Mouse (Mus musculus) neutrophil, adult 83 days (primary cell): ENCODE results near the gene Map4k5. TPM values are rescaled to one million over a fixed set of nuclear protein-coding genes. Genes with fewer than 3 reads are reported as not detected.

ENCODE experiments used
- total RNA-seq, 2 experiments: library from RNA; stranded (reverse); gene quantifications; one replicate each; pipeline ENCODE4 v1.2.4; 2023

Gene Map4k5
- 10 to 100 TPM; 11.7 to 13.5 TPM for total RNA-seq

GRCm38 (mm10) chr12:69892371-69893251 lies at the start of gene Map4k5, which contains the start of gene Atl1:
Map4k5 (minus strand) TSS chr12:69893200.
Atl1 (plus strand) TSS chr12:69892614.

GRCm38 (mm10) chr12:69790530-69791505 lies 102.2 kb downstream of the Map4k5 start, which contains the start of gene Cdkl1:
Cdkl1 (minus strand) TSS chr12:69791267.

Other genes starting within 250 kb of the Map4k5 start
- gene Sos2, start 211.3 kb downstream of the Map4k5 start, total RNA-seq, result 10 to 100 TPM; 62.8 to 74.8 TPM
- gene L2hgdh, start 168.3 kb downstream of the Map4k5 start, total RNA-seq, result 1 to 10 TPM; 3.3 to 5.3 TPM
- 1 to 10 TPM; 5.4 to 5.7 TPM for gene Atp5s, start 168.2 kb downstream of the Map4k5 start, total RNA-seq
- under 1 TPM; 0.20 to 0.93 TPM for gene Cdkl1, start 101.9 kb downstream of the Map4k5 start, total RNA-seq
- 1 to 10 TPM in 1 of 2 experiments, under 1 TPM in 1; 0.29 to 1.0 TPM for gene Atl1, start 586 bp downstream of the Map4k5 start, total RNA-seq
- 10 to 100 TPM; 31.7 to 32.4 TPM for gene Sav1, start 93.8 kb upstream of the Map4k5 start, total RNA-seq
- 100 to 1,000 TPM; 274 to 287 TPM for gene Nin, start 220.5 kb upstream of the Map4k5 start, total RNA-seq